Mouse (Mus musculus) olfactory bulb, adult 2 months (tissue): Measurements from ENCODE around the gene Cd84.

ENCODE experiments used
- CTCF ChIP-seq: fragments of 200-500 bp; IDR thresholded peaks from 2 replicates; pipeline ENCODE4 v1.5.1; 2012; ENCODE audit warnings: low read depth, mild to moderate bottlenecking, low read length, moderate library complexity; ENCODE audit not compliant: insufficient read depth
- POLR2A ChIP-seq: fragments of 200-500 bp; IDR thresholded peaks from 2 replicates; pipeline ENCODE4 v1.6.1; 2012; ENCODE audit warnings: mild to moderate bottlenecking, low read depth, low read length, moderate library complexity; ENCODE audit not compliant: insufficient read depth

DNA sequence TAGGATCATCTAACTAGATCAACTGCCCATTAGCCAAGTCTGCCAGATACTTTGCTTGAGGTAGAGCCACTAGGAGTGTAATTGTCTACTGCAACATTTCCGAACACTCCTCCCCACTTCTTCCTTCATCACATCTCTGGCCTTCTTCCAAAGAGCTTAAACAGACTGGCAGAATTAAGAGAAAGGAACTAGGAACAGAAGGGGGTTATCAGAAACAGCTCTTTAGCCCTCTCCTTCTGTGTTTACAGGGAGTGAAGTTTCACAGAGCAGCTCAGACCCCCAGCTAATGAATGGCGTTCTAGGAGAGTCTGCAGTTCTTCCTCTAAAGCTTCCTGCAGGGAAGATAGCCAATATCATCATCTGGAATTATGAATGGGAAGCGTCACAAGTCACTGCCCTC is 94.4 kb downstream of the Cd84 start:
- TF ChIP-seq CTCF = no peak
- no peak for TF ChIP-seq POLR2A
